In the genomic region with DNA sequence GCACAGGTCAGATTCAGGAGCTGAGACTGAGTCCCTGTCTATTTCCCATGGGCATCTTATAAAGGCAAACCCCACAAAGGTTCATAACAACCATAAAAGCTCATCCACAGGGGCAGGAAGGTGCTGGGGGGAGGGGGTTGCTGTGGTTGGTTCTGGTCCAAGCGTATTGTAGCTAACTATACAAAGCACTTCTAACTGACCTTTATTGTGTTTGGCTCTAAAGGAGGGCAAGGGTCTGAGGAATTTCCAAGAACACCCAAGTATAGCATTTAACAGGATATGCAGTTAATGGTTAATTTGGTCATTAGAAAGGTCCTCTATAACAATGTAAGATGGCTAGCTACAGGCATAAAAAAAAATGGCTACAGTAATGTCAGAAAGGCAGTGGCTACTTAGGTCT, we compare ENCODE assay signal across 21 mouse cellular contexts.
"Had no signal": no experiment of that assay in that cellular context is flagged by ENCODE, and none has a peak within 500 bp of the region (broad histone marks: within the 10 kb centered on the region; RNA-seq: fewer than 3 reads in every experiment).

No protein-coding gene starts in this region.

- DNase-seq: kidney, adult 8-10 months; kidney, postnatal 14 days; layer of hippocampus, adult 9-11 months; liver; lung, adult 18-20 months; lung, postnatal 10 days; lung, postnatal 36 days; retina, postnatal 1 day; right cerebral cortex, postnatal 25 days had no signal

- H3K4me3 ChIP-seq: layer of hippocampus, adult 2 months; limb, embryonic 10.5 days; limb, embryonic 13.5 days; liver, embryonic 12.5 days; liver, embryonic 15.5 days; lung, embryonic 15.5 days; midbrain, embryonic 10.5 days; midbrain, embryonic 13.5 days; myocyte; neural tube, embryonic 13.5 days had no signal

- H3K27ac ChIP-seq: layer of hippocampus, adult 2 months; limb, embryonic 10.5 days; limb, embryonic 13.5 days; liver, embryonic 12.5 days; liver, embryonic 15.5 days; lung, embryonic 15.5 days; midbrain, embryonic 10.5 days; midbrain, embryonic 13.5 days; neural tube, embryonic 13.5 days had no signal

- H3K4me2 ChIP-seq: limb, embryonic 13.5 days; liver, embryonic 12.5 days; liver, embryonic 15.5 days; lung, embryonic 15.5 days; midbrain, embryonic 13.5 days; neural tube, embryonic 13.5 days had no signal

- H3K9me3 ChIP-seq: limb, embryonic 10.5 days; limb, embryonic 13.5 days; liver, embryonic 12.5 days; liver, embryonic 15.5 days; lung, embryonic 15.5 days; megakaryocyte, embryonic 14.5 days; midbrain, embryonic 10.5 days; midbrain, embryonic 13.5 days; neural tube, embryonic 13.5 days had no signal

- ATAC-seq: liver, embryonic 12.5 days; midbrain, embryonic 13.5 days; midbrain, embryonic 16.5 days had no signal

- H3K4me1 ChIP-seq: limb, embryonic 10.5 days; liver, embryonic 15.5 days; lung, embryonic 15.5 days; midbrain, embryonic 10.5 days; midbrain, embryonic 13.5 days; neural tube, embryonic 13.5 days had no signal

- H3K27me3 ChIP-seq: limb, embryonic 13.5 days; liver, embryonic 12.5 days; liver, embryonic 15.5 days; lung, embryonic 15.5 days; megakaryocyte, embryonic 14.5 days; midbrain, embryonic 13.5 days; neural tube, embryonic 13.5 days had no signal

- H3K36me3 ChIP-seq: limb, embryonic 10.5 days; limb, embryonic 13.5 days; liver, embryonic 12.5 days; liver, embryonic 15.5 days; lung, embryonic 15.5 days; midbrain, embryonic 10.5 days; midbrain, embryonic 13.5 days; neural tube, embryonic 13.5 days had no signal

- H3K9ac ChIP-seq: limb, embryonic 13.5 days; liver, embryonic 12.5 days; liver, embryonic 15.5 days; lung, embryonic 15.5 days; midbrain, embryonic 13.5 days; neural tube, embryonic 13.5 days had no signal
